Mouse (Mus musculus): ENCODE measurements around the gene Pet100.
"Not testable (repeated sequence)": the region's sequence is repeated elsewhere in the genome, so short reads cannot be mapped to it uniquely, and the experiment has no call there.

The Pet100 gene

DNA sequence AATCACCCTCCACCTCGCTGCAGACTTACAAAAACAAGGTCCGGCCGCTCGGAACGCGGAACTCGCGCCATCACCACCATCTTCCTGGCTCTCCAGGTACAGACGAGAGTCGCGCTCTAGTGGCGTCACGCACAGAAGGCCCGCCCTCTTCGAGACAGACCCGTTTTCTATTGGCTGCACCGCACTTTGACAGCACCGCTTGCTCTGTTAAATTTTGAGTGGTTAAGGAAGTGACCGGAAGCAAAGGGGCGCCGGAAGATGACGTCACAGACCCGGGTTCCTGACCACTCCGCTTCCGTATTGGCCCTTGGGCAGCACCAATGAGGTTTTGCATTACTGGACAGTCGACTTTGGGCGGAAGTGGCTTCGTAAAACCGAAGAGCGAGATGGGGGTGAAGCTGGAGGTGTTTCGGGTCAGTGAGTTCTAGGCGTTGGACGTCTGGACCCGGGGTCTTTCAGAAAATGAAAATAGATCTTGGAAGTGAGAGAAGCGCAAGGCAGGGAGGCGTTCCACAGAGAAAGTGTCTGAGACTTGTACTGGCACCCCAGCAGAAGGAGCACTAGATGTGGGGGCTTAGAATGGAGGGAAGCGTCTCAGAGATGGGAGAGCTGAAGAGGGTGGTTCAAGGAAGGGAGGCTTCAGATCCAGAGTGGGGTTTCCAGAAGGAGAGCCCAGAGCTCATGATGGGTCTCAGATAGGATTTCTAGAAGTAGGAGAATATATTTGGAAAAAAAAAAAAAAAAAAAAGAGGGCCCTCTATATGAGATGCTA is at the start of gene Pet100, which contains the start of gene Xab2:
TSS of gene Pet100 (plus strand) at position 350 of the 772 bp plus-strand sequence.
TSS of gene Xab2 (minus strand) at position 118 of the 772 bp plus-strand sequence.
- peak; percentile 100 for DNase-seq (ENCODE audit: low read depth, low spot score)

DNA sequence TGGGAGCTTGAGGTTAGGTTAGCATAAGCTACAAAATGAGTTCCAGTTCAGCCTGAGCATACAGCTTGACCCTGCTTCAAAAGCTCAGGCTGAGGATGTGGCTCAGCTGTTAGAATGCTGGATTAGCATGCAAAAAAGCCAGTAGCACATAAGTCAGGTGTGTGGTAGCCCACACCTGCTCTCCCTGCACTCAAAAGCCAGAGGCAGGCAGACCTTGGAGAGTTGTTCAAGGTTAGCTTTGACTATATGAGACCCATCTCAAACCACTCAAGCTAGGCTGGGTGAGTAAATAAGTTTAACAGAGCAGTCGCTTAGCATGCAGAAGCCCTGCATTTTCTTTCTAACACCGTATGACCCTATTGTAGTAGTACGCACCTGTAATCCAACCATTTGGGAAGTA is 46.8 kb upstream of the Pet100 start:
- DNase-seq (ENCODE audit: low read depth, low spot score) = no peak

DNA sequence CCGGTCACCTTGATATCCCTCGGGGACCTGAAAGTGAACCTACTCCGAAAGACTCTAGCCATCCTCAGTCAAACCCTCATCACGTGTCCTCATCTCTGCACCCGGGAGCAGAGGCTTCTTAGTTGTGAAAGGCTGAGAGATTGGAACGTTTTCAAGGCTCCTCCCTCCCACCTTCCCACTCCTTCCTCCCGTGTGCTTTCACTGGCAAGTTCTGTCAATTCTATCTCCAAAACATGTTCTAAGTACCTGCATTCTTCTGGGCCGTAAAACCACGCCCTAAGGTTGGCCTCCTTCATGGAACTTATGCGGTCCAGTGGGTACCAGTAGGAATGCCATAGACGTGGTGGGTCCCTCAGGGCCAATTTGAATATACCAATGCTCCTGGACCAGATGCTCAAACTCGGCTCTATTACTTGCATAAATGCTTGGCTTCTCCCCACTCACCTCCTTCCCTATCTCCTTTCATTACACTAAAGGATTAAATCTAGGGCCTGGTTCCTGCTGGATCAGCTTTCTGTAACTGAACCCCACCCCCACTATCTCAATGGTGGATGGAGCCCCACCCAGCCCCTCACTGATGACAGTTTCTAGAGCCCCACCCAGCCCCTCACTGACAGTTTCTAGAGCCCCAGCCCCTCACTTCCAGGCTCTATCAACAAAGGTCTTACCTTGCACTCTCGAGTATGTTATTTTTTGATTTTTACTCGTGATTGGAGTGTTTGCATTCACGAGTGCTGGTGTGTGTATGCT is 45.0 kb upstream of the Pet100 start:
- no peak for DNase-seq (ENCODE audit: low read depth, low spot score)

DNA sequence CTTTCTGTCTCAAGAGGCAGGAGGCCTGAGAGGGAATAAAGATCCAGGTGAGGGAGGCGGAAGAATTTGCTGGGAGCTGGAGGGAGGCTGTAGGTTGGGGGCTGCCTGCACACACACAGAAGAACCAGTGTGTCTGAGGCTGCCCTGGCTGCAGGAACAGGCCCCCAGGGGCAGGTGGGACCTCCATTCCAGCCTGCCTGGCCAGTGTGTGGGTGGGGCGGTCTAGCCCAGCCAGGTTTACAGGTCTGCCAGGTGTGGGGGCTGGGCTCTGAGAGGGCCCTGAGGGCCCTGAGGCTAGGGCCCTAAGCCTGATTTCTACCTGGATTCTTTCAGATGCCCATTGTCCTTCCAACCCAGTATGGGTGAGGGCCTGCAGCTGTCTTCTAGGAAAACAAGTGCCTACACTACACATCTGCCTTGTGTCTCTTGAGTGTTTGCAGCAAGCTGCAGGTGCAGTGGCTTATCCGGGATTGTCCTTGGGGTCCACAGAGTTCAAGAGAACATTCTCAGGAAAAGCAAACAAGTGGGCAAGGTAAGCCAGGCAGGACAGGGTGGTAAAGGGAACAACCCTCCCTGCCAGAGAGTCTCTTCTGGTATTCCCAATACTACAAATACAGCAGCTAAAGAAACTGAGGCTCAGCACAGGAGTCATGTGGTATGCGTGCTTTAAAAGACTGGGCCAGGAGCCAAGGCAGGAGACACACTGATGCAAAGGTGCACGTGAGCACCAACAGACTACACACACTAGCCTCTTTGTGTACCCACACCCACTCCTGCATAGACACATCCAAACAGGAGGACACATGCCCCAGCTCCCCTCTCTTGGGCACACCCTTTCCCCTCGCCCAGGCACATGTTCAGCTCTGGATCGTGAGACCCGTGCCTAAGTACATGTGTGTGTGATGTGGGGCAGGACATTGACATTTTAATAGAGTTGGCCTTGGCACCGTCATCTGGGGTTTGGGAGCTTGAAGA is 41.7 kb upstream of the Pet100 start:
- no peak for DNase-seq (ENCODE audit: low read depth, low spot score)

DNA sequence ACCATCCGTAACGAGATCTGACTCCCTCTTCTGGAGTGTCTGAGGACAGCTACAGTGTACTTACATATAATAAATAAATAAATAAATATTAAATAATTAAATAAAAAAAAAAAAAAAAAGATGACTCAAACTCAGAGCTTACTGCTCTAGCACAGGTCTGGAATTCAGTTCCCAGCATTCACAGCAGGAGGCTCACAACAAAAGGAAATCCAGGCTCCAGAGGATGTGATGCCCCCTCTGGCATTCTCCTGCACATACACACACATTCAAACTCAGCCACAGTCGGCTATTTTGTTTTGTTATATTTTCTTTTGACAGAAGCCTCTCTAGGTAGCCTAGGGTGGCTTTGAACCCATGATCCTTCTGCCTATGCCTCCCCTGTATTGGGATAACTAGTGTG is 39.4 kb upstream of the Pet100 start:
- not testable (repeated sequence) for DNase-seq (ENCODE audit: low read depth, low spot score)

- DNase-seq (ENCODE audit: low read depth, low spot score) = no peak
These were observed 34.9 kb upstream of the Pet100 start for GRCm38 (mm10) chr8:3586452-3586851.

DNA sequence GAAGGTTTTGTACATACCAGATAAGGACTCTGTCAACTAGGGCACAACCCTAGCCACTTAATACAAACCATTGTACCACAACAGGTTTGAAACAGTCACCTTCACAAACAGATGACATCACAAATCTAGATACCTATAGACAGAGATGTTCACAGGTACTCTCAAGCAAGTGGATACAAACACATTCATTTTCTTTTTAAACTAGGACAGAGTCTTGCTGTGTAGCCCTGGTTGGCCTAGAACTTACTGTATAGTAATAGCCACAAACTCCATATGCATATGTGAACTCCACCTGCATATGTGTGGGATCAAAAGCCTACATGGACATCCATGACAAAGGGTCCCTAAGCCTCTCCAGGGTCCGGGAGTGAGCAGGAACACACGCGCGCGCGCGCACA is 34.4 kb upstream of the Pet100 start, which contains the start of gene Camsap3:
TSS of gene Camsap3 (plus strand) at position 301 of the 398 bp plus-strand sequence.
- no peak for DNase-seq (ENCODE audit: low read depth, low spot score)

DNA sequence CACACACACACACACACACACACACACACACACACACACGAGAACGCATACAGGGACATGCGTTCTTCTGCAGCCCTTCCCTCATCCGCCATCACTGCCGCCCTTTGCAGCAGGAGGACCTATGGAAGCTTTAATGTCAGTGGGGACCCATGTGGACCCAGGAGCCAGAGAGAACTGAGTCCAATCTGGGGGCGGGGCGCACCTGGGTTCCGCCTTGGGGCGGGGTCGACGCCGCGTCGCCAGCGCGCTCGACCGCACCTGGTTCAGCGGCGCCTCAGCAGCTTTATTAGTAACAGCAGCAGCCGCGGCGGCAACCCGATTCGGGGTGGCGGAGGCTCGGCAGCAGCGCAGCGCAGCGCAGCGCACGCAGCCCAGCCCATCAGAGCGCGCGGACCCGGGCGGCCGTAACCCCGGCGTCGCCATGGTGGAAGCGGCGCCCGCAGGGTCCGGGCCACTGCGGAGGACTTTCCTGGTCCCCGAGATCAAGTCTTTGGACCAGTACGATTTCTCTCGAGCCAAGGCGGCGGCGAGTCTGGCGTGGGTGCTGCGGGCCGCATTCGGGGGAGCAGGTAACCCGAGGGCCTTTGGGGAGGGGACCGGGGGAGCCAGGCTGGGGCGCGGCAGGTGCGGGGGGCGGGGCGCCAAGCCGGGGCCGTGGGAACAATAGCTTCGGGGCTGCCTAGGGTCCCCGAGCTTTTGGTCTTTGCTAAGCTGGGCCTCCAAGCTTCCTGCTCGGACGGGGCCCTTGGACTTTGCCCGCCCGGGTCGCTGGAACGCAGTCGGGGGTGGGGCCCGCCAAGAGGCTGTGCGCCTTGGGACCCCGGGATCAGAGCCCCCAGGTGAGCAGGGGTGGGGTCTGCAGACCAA is 33.7 kb upstream of the Pet100 start:
- no peak for DNase-seq (ENCODE audit: low read depth, low spot score)

GRCm38 (mm10) chr8:3588258-3588633 is 33.1 kb upstream of the Pet100 start:
- DNase-seq (ENCODE audit: low read depth, low spot score) = no peak

DNA sequence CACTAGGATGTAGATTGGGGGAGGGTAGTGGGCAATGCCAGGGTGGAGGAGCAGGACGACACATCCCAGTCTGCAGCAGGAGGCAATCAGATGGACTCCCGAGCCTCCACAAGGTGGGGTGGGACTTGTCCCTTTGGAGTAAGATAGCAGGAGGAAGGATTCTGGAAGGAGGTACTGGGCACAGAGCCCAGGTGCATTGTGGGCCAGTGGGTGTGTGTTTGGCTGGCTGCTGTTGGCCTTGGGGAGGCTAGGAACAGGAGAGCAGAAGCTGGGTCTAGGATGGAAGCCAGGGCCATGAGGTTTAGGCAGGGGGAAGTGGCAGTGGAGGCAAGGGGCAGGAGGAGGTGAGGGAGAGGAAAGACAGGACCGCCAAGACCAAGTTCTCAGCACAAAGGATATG is 27.9 kb upstream of the Pet100 start:
- no peak for DNase-seq (ENCODE audit: low read depth, low spot score)

DNA sequence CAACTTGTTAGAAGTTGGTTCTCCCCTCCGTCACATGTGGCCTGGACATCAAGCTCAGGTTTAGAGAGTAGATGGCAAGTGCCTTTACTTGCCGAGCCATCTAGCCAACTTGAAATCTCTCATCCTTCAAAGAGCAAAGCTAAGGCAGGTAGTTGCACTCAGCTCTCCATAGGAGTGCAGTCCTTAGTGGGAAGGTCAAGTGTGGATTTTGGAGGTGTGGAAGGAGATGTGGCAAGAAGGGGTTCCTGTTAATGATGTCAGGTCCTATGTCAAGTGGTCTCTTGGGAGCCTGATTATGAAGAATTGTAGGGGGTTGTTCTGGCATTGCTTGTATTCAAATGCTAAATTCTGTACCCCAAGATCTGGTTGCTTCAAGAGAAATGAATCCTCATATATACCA is 26.9 kb upstream of the Pet100 start:
- no peak for DNase-seq (ENCODE audit: low read depth, low spot score)

- no peak for DNase-seq (ENCODE audit: low read depth, low spot score)
These were observed 23.3 kb upstream of the Pet100 start for GRCm38 (mm10) chr8:3598054-3598453.

DNA sequence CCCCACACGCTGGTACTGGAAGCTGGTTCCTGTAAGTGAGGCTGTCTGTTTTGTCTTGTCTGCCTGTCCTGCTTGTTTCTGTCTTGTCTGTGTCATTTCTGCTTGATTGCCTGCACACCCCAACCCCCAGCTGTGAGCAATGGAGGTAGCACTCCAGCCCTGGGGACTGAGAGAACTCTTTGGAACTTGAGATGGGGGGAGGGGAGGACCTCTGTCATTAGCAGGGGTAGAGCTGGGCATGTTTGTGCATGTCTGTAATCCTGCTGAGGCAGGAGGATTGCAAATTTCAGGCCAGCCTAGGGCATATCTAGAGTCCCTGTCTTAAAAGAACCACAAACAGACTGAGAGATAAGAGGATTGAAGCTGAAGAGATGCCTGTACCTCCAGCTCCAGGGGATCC is 22.1 kb upstream of the Pet100 start:
- DNase-seq (ENCODE audit: low read depth, low spot score) = no peak

- peak; percentile 67 for DNase-seq (ENCODE audit: low read depth, low spot score)
These were observed 20.9 kb upstream of the Pet100 start for GRCm38 (mm10) chr8:3600401-3600800.

DNA sequence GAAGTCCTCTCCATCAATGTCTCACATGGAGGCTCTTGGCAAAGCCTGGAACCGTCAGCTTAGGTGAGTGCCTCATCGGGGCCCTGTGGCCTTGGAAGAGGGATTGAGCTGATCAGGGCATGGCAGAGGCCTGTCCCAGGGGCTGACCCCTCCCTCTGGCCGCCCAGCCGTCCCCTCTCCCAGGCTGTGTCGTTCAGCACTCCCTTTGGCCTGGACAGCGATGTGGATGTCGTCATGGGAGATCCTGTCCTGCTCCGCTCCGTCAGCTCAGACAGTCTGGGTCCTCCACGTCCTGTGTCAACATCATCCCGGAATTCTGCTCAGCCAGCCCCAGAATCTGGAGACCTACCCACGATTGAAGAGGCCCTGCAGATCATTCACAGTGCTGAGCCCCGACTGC is 17.9 kb upstream of the Pet100 start:
- DNase-seq (ENCODE audit: low read depth, low spot score) = no peak

- DNase-seq (ENCODE audit: low read depth, low spot score) = no peak
These were observed 14.8 kb upstream of the Pet100 start for GRCm38 (mm10) chr8:3606593-3606992.

GRCm38 (mm10) chr8:3607822-3608221 is 13.5 kb upstream of the Pet100 start:
- no peak for DNase-seq (ENCODE audit: low read depth, low spot score)

DNA sequence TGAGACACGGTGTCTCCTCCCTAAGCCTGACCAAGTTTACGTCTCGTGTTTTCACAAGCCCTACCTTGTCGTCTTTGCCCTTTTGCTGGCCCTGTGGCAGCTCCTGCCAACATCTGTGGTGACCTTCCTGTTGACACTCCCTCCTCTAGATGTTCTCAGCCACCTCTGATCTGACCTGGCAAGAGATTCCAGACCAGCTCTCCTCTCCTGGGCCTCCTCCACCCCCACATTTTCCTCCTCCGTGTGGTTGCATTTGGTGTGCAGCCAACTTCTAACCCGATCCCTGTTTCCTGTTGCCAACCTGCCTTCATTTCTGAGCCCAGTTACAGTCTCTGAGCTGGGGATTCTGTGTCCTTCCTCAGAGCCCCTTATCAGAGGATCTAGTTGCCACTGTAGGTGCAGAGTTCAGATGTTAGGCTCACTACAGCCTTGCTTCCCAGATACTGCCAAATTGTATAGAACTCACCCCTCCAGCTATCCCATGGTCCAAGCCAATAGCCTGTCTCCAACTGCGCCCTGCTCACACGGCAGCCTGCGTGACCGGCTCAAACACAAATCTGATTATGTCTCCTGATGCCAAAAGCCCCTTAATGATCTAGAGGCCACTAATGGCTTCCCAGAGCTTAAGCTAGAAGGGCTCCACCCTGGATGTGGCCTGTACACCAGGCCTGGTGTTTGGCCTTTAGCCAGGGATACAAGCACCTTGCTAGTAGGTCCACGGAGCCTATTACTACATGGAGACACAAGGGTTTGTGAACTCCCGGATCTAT is 12.1 kb upstream of the Pet100 start:
- DNase-seq (ENCODE audit: low read depth, low spot score) = no peak

DNA sequence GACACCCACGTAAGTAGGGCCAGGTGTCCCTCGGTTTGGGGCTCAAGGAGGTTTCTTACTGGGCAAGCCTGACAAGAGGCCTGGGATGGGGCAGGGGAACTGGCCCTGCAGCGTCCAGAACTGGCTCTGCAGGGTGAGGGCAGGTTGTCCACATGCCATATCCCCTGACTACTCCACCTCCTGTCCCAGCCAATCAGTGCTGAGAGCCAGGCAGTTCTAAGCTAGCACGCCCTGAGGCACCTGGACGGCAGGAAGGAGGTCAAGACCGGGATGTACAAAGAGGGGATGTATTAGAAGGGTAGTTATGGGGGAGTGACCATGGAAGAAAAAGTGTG is 11.6 kb upstream of the Pet100 start:
- DNase-seq (ENCODE audit: low read depth, low spot score) = no peak

DNA sequence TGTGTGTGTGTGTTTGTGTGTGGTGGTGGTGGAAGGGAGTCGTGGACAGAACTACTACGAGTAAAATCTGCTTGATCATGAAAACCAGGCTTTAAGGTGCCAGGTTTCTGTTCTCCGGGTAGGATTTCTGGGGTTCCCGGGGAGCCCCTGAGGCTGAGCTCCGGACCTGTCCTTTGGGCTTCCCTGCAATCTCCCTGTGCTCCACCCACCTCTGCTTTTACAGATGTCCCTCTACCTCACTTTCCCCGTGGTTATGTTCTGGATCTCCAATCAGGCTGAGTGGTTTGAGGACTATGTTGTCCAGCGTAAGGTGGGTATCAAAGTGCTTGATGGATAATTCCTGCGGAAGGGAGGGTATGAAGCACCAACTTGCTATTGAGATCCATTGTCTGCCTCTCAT is 771 bp downstream of the Pet100 start:
- DNase-seq (ENCODE audit: low read depth, low spot score) = no peak

Measured in skeletal muscle tissue, adult 2 months (tissue).